Comparison of ENCODE assay signal across 8 mouse cellular contexts in genomic region chr5:5343741-5344140, GRCm38 (mm10).
A peak's percentile ranks its signal among the peaks of the same experiment; 100 is the strongest.
DNase-seq lines count a peak whose midpoint lies in the region; ATAC-seq and TF ChIP-seq lines count a peak whose summit lies in the region.

No protein-coding gene starts in this region.

- ATAC-seq in intestine, embryonic 14.5 days (replicated peaks; ENCODE audit: low FRiP score, low TSS enrichment, low read depth): no peak
- no peak for ATAC-seq in intestine, postnatal 0 days
- no peak for ATAC-seq in embryonic facial prominence, embryonic 15.5 days (ENCODE audit: insufficient number of reproducible peaks, low FRiP score, low TSS enrichment, low read depth)
- ATAC-seq in limb, embryonic 13.5 days (ENCODE audit: low FRiP score, low read depth): no peak
- ATAC-seq in monocyte, adult 5-6 weeks (replicated peaks; ENCODE audit: insufficient number of reproducible peaks, low FRiP score, low TSS enrichment, poor library complexity, severe bottlenecking): no peak

- TF ChIP-seq CTCF in intestine, postnatal 0 days (IDR thresholded peaks at IDR 0.05; ENCODE audit: low read depth): no peak

- no peaks in the 10 kb centered on the region for H3K36me3 ChIP-seq in intestine, embryonic 14.5 days (ENCODE audit: control insufficient read depth, insufficient read depth, low read length)
- no peaks in the 10 kb centered on the region for H3K36me3 ChIP-seq in intestine, postnatal 0 days (ENCODE audit: control insufficient read depth, insufficient read depth)
- H3K36me3 ChIP-seq in embryonic facial prominence, embryonic 15.5 days: no peaks in the 10 kb centered on the region
- H3K36me3 ChIP-seq in limb, embryonic 13.5 days: no peaks in the 10 kb centered on the region

- DNase-seq in intestine, embryonic 14.5 days (ENCODE audit: low spot score): no peak
- peak; percentile 26 for DNase-seq in NIH3T3 (ENCODE audit: low read depth)
- DNase-seq in right cerebral cortex, postnatal 25 days: no peak
- DNase-seq in frontal cortex, postnatal 36 days (ENCODE audit: low spot score in 2 of 2): no peak

- H3K4me2 ChIP-seq in intestine, embryonic 14.5 days (ENCODE audit: low read length): no peak overlapping the region
- H3K4me2 ChIP-seq in intestine, postnatal 0 days (replicated peaks; ENCODE audit: low read depth): no peak overlapping the region
- no peak overlapping the region for H3K4me2 ChIP-seq in embryonic facial prominence, embryonic 15.5 days (replicated peaks)
- H3K4me2 ChIP-seq in limb, embryonic 13.5 days (replicated peaks): no peak overlapping the region

- no peaks in the 10 kb centered on the region for H3K27me3 ChIP-seq in intestine, embryonic 14.5 days (replicated peaks; ENCODE audit: control insufficient read depth, insufficient read depth, low read length)
- no peaks in the 10 kb centered on the region for H3K27me3 ChIP-seq in intestine, postnatal 0 days (replicated peaks; ENCODE audit: control insufficient read depth, insufficient read depth, low read length)
- no peaks in the 10 kb centered on the region for H3K27me3 ChIP-seq in embryonic facial prominence, embryonic 15.5 days
- H3K27me3 ChIP-seq in limb, embryonic 13.5 days: no peaks in the 10 kb centered on the region

- WGBS in intestine, embryonic 14.5 days: 94% methylated on average over 2 of the region's 2 CpGs
- WGBS in intestine, postnatal 0 days: 86% methylated on average over 2 of the region's 2 CpGs
- WGBS in embryonic facial prominence, embryonic 15.5 days: 87% methylated on average over 2 of the region's 2 CpGs
- WGBS in limb, embryonic 13.5 days: 63% methylated on average over 2 of the region's 2 CpGs

- peak overlapping the region; percentile 70; the same call in 1 of the 2 replicates for H3K27ac ChIP-seq in intestine, embryonic 14.5 days (ENCODE audit: low read depth)
- H3K27ac ChIP-seq in intestine, postnatal 0 days (ENCODE audit: low read depth, low read length): no peak overlapping the region
- H3K27ac ChIP-seq in embryonic facial prominence, embryonic 15.5 days (replicated peaks): 0 out of 2 replicates have a peak overlapping the region, but pooled peaks have one; percentile 39
- H3K27ac ChIP-seq in limb, embryonic 13.5 days: peak overlapping the region; percentile 78

- no peak overlapping the region for H3K4me3 ChIP-seq in intestine, embryonic 14.5 days (ENCODE audit: low read depth, low read length)
- no peak overlapping the region for H3K4me3 ChIP-seq in intestine, postnatal 0 days (ENCODE audit: low read depth, low read length)
- no peak overlapping the region for H3K4me3 ChIP-seq in embryonic facial prominence, embryonic 15.5 days (replicated peaks)
- no peak overlapping the region for H3K4me3 ChIP-seq in limb, embryonic 13.5 days

- no peak overlapping the region for H3K9ac ChIP-seq in intestine, embryonic 14.5 days (ENCODE audit: low read length)
- H3K9ac ChIP-seq in intestine, postnatal 0 days (ENCODE audit: low read depth, low read length): no peak overlapping the region
- no peak overlapping the region for H3K9ac ChIP-seq in embryonic facial prominence, embryonic 15.5 days
- no peak overlapping the region for H3K9ac ChIP-seq in limb, embryonic 13.5 days

- no peaks in the 10 kb centered on the region for H3K9me3 ChIP-seq in intestine, embryonic 14.5 days (ENCODE audit: control insufficient read depth, low read length)
- no peaks in the 10 kb centered on the region for H3K9me3 ChIP-seq in intestine, postnatal 0 days (ENCODE audit: control insufficient read depth)
- no peaks in the 10 kb centered on the region for H3K9me3 ChIP-seq in embryonic facial prominence, embryonic 15.5 days (replicated peaks)
- H3K9me3 ChIP-seq in limb, embryonic 13.5 days: no peaks in the 10 kb centered on the region

- peaks cover 26% of the 10 kb centered on the region for H3K4me1 ChIP-seq in intestine, embryonic 14.5 days (replicated peaks; ENCODE audit: control insufficient read depth, insufficient read depth, low read length)
- H3K4me1 ChIP-seq in intestine, postnatal 0 days (replicated peaks; ENCODE audit: control insufficient read depth, insufficient read depth, low read length): no peaks in the 10 kb centered on the region
- H3K4me1 ChIP-seq in embryonic facial prominence, embryonic 15.5 days: peaks cover 18% of the 10 kb centered on the region
- peaks cover 29% of the 10 kb centered on the region for H3K4me1 ChIP-seq in limb, embryonic 13.5 days
